Mouse (Mus musculus): ENCODE measurements at regions not wholly inside any gene's neighbourhood (a gene's known extent, or its start where the extent isn't known, plus 50 kb on each side); places are given as distances from the start of the nearest gene placed in this dataset.

DNA sequence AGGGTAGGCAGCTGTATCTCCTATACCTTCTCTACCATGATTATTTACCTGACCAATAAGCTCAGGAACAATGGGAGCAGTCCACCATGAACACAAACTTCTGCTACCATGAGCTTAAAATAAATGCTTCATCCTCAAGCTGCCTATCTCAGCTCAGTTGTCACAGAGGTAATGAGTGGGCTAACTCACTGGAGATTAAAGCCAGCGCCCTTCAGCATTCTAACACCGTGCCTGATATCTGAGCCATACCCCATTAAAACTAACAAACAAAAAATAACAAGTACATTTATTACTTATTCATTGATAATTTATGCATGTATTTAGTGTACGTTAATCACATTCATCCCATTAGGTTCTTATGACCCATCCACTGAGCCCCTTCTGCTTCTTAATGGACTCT is 128.6 kb downstream of the Klf5 start:
- no peak for TF ChIP-seq POLR2AphosphoS5 (IDR thresholded peaks at IDR 0.05; ENCODE audit: borderline replicate concordance, low read depth, low read length)
- no peak for TF ChIP-seq CTCF (IDR thresholded peaks at IDR 0.05 in 2 of 3, conservative IDR thresholded peaks at IDR 0.05 in 1 of 3; ENCODE audit: control insufficient read depth in 1 of 3, insufficient read depth in 1 of 3, low read depth in 2 of 3, low read length in 3 of 3, poor library complexity in 1 of 3, severe bottlenecking in 1 of 3)
